Mouse (Mus musculus) myocyte (in vitro differentiated cells): Measurements from ENCODE around the gene Fam187a.

Source experiments
- CEBPB ChIP-seq: IDR thresholded peaks from 2 replicates; pipeline ENCODE4 v1.6.1; 2011; ENCODE audit warnings: mild to moderate bottlenecking, moderate library complexity; ENCODE audit not compliant: poor library complexity, insufficient read depth, severe bottlenecking
- E2F4 ChIP-seq: IDR thresholded peaks from one replicate; pipeline ENCODE4 v1.6.1; 2011; ENCODE audit warnings: mild to moderate bottlenecking, control low read depth, moderate library complexity; ENCODE audit not compliant: insufficient read depth
- MAX ChIP-seq: IDR thresholded peaks from one replicate; pipeline ENCODE4 v1.6.1; 2011; ENCODE audit warnings: low read depth, mild to moderate bottlenecking, control low read depth
- MYOD1 ChIP-seq, 3 experiments: IDR thresholded peaks; one replicate each; pipeline ENCODE4 v1.6.1; 2011; ENCODE audit warnings: control low read depth in 2 of 3, low read depth in 2 of 3, mild to moderate bottlenecking in 2 of 3, moderate library complexity in 1 of 3; ENCODE audit not compliant: insufficient read length in 2 of 3, control insufficient read depth in 1 of 3
- MYOG ChIP-seq, 3 experiments: IDR thresholded peaks; one replicate each; pipeline ENCODE4 v1.6.1; 2011; ENCODE audit warnings: control low read depth in 2 of 3, low read depth in 2 of 3, mild to moderate bottlenecking in 2 of 3; ENCODE audit not compliant: insufficient read length in 2 of 3, control insufficient read depth in 1 of 3, insufficient read depth in 1 of 3
- POLR2A ChIP-seq: IDR thresholded peaks from one replicate; pipeline ENCODE4 v1.6.1; 2011; ENCODE audit warnings: low read depth, mild to moderate bottlenecking, control low read depth, moderate library complexity; ENCODE audit not compliant: insufficient read length
- POLR2AphosphoS2 ChIP-seq: IDR thresholded peaks from one replicate; pipeline ENCODE4 v1.6.1; 2011; ENCODE audit warnings: low read depth, control low read depth; ENCODE audit not compliant: insufficient read length
- SRF ChIP-seq: IDR thresholded peaks from one replicate; pipeline ENCODE4 v1.6.1; 2011; ENCODE audit warnings: low read depth; ENCODE audit not compliant: control insufficient read depth, insufficient read length
- TCF12 ChIP-seq: IDR thresholded peaks from one replicate; pipeline ENCODE4 v1.6.1; 2011; ENCODE audit warnings: mild to moderate bottlenecking, control low read depth; ENCODE audit not compliant: poor library complexity, insufficient read depth, severe bottlenecking
- TCF3 ChIP-seq: IDR thresholded peaks from one replicate; pipeline ENCODE4 v1.6.1; 2011; ENCODE audit warnings: low read depth, control low read depth; ENCODE audit not compliant: insufficient read length
- USF1 ChIP-seq: IDR thresholded peaks from one replicate; pipeline ENCODE4 v1.6.1; 2011; ENCODE audit warnings: low read depth, mild to moderate bottlenecking, control low read depth, moderate library complexity

DNA sequence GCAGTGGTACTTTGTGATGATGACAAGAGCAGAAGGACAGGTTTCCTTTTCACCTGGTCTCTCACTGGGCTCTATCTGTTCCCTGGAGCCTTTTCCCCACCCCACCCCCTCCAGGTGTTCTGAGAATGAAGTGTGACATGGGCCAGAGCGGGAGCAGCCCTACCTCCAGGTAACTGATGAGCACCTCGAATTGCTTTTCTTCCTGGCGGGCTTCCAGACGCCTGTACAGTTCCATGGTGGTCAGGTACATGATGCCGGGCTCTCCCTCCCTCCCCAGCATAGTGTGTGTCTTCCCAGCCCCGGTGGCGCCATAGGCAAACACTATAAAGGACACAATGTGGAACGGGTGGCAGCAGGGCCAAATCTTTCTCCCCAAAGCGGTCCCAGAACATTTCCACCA is 30.4 kb downstream of the Fam187a start:
- TF ChIP-seq POLR2A (no peak), E2F4 (no peak), MAX (no peak), TCF12 (no peak), MYOD1 (IDR thresholded peaks at IDR 0.05; ENCODE audit: control insufficient read depth in 1 of 3, insufficient read length in 2 of 3, low read depth in 2 of 3) (no peak), USF1 (no peak), POLR2AphosphoS2 (no peak), CEBPB (no peak), TCF3 (no peak), MYOG (IDR thresholded peaks at IDR 0.05; ENCODE audit: control insufficient read depth in 1 of 3, insufficient read depth in 1 of 3, insufficient read length in 2 of 3, low read depth in 2 of 3) (no peak), SRF (no peak)
